Mouse (Mus musculus) skeletal muscle tissue, adult 2 months (tissue): ENCODE results near the gene Thbs4.
A peak's percentile ranks its signal among the peaks of the same experiment; 100 is the strongest.

Experiments
- DNase-seq: peaks from one replicate; pipeline ENCODE4 v3.0.0-alpha.2; 2012; ENCODE audit warnings: low read depth, low spot score

Gene Thbs4

DNA sequence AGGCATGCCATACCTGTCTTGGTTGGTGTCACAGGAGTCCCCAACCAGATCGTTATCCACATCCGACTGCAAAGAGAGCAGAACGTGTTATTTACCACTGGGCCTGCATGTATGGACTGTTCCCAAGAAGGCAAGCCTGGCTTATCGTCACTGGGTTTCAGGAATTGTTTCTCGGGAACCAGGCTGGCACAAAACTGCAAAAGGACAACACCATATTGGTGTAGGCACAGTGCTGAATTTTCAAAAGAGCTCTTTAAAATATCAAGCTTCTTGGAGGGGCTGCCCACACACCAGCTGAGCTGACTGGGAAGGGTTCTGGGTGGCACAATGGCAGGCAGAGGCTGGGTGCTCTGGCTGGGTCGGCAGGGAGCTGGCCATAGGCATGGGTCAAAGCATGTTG, 34.1 kb downstream of the Thbs4 start:
- no peak for DNase-seq

DNA sequence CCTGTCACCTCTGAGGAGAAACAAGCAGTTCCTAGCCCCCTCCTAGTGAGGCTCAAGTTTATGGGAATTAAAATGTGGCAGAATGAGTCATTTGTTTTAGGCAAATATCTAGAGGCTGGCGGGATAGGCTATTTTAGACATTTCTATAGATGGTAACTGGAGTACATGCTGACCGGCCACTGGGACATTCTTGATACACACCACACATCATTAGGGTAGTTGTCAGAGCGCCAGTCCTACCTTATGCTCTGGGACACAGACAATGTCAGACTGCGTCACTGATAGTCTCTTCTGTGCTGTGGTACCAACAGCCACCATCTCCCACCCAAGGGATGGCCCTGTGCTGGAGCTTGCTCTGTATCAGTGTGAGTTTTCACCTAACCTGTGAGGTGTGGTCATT, 35.5 kb downstream of the Thbs4 start:
- DNase-seq: no peak

DNA sequence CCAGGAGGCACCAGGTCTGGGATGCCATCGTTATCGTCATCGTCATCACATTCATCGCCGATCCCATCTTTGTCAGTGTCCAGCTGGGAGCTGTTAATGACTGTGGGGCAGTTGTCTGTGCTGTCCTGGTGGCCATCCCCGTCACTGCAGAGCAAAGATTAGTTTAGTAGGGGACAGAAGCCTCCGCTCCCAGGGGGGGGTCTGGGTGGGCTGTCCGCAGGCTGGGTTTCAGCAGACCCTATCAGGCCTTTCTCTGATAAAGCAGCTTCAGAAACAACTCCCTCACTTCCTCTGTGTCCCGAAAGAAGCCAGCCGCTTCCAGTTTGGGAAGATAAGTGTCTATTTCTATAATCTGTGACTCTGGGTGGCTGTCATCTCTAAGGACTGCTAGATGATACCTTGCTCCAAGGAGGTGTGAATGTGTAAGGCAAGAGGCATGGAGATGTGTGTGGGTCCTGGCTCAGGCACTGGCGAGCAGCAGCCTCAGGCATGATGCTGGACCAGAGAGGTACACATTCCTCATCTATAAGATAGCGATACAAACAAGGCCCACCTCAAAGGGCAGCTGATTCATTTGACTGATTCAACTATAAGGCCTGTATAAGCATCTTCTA, 36.5 kb downstream of the Thbs4 start:
- no peak for DNase-seq

DNA sequence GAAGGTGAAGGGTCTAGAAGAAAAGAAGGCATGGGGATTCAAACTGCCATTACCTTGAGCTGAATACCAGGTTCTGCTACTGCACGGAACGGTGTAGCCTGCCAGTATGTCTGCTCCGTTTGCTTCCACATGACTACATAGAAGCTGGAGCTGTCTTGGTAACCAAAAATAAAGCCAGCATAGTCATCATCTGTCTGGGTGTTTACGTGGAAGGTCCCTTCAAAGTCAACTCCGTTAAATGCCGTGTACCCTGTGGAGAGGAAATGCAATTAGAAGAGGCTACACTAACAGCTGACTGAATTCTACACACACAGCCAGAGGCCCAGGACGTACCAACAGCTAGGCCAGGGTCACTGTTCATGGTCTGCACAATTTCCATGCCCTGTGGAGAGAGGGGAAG, 39.6 kb downstream of the Thbs4 start:
- peak; percentile 61 for DNase-seq

DNA sequence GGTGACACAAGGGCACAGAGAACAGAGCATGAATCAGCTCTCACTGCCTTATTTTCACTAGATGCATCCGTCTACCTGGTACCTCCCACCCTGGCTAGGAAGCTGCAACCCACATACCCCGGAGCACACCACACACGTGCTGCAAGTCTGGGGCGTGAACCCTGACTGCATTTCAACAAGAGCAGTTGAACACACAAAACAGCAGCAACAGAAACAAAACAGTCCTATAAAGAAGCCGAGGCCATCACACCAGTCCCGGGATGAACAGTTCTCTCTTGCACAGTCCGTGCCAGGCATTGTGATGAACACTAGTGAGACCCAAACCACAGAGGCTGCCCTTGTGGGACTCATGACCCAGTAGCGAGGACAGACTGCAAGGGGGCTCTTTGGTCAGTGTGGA, 40.9 kb downstream of the Thbs4 start:
- DNase-seq: no peak

DNA sequence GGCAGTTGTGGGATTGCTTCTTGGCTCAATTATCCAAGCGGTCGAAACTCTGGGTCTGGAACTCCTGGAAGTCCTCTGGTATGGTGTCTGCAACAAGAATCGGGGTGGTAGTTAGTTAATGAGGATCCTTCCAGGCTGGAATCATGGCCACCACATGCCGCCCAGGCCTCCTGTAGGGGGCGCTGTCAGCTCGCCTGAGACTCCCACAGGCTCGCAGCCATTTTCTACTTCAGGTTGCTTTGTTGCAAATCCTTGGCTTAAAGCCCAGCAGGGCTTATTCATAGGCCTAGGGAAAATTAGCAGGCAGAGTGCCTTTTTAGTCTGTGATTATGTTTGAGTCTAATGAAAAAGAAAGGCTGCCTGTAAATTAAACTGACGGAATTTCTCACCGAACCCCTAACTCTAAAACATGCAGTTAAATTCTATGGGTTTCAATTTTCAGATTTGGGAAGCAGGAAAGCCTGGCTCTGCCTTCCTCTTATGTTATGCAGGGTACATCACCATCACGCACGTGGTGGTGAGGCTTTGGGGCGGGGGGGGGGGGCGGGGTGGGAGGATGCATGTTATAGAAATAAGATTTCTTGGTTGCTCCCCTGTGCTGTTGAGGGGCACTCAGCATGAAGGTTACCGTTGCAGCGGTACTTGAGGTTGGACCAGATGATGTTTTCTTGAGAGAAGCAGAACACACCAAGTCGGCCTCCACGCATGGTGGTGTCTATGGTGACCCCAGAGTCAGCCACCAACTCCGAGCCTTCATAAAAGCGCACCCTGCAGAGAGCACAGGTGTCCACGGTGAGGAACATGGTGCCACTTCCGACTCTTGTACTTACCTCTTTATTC, 42.7 kb downstream of the Thbs4 start:
- DNase-seq: peak; percentile 90

DNA sequence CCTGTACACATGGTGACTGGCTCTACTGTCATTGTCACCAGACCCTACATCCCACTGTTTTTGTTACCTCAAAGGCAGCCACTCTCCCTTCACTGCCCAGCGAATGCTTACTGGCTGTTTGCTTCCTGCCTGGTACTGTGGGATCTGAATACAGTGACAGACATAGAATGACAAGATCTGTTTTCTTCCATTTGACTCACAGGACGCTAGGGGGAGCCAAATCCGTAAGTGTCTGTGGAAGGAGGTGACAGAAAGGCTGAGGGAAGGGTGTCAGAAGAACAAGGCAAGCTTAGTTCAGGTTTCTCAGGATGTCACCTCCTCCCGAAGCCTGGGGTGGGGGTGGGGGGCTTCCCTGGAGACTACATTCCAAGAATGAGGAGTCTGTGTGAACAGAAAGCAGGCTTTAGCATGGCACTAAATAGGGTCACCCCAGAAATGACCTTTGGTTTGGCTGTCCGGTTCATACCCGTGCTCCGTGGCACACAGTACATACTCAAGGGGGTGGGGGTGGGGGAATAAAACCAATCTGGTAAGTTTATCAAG, 43.6 kb downstream of the Thbs4 start:
- DNase-seq: peak; percentile 78

DNA sequence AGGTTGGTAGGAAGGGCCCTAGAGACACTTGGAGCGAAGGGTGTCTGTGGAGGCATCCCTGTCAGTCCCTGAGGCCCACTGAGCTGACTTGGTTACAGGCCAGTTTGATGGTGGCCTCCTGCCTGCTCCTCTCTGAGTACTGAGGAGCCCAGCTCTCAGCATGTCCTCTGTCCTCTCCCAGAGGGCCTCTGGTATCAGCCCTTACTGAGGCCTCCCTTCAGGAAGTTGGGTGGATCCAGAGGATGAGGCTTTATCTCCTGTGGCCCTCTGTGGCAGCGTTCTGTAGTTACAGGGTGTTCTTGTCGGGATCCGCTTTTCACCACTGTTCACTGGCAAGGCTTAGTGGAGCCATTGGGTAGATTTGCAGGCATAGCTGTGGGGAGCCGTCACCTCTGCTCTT, 51.3 kb downstream of the Thbs4 start:
- no peak for DNase-seq

DNA sequence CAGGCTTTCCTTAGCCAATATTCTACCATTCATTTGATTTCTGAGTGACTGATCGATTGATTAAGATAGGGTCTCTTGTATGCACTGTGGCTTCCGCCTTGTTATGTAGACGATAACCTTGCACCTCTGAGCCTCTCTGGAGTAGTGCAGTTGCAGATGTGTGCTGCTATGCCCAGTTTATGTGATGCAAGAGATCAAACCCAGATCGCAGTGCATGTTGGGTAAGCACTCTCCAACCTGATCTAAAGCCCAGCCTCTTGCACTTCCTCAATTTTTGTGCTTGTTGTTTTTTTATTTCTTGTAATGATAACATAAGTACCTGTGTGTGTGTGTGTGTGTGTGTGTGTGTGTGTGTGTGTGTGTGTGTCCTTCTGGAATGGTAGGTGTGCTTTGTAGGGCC, 51.7 kb downstream of the Thbs4 start:
- DNase-seq: no peak

DNA sequence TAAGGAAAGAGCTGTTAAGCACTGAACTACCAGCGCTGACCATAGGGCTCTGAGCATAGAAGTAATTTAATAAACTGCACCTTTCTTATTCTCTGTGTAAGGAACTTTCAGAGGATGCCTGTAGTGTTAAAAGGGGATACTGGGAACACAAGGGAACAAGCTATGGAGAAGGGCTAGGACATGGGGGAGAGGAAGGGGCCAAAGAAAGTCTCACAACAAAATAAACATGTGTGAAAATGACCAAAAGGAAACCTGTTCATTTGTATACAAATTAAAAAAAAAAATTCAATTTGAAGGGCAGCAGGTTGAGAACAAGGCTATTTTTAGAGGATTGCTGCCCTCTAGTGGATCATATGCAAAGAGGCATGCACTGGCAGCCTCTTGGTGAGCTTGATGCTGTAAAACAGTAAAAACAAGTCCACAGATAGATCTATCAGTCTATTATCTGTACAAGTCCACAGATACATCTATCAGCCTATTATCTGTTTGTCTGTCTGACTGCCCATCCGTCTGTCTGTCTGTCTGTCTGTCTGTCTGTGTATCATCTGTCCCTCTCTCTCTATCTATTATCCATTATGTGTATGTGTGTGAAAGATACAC, 53.8 kb downstream of the Thbs4 start:
- peak; percentile 39 for DNase-seq

DNA sequence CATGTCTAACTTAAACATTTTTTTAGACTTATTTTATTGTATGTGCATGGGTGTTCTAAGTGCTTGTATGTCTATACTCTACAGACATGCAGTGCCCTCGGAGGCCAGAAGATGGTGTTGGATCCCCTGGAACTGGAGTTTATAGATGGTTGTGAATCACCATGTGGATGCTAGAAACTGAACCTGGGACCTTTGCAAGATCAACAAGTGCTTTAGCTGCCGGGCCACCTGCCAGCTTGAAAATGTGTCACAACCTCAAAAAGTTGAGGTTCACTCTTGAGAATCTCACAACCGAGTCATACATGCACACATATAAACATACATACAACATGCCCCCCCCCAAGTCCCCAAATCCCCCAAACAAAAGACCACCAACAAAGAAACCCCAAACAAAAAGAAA, 54.8 kb downstream of the Thbs4 start:
- no peak for DNase-seq

DNA sequence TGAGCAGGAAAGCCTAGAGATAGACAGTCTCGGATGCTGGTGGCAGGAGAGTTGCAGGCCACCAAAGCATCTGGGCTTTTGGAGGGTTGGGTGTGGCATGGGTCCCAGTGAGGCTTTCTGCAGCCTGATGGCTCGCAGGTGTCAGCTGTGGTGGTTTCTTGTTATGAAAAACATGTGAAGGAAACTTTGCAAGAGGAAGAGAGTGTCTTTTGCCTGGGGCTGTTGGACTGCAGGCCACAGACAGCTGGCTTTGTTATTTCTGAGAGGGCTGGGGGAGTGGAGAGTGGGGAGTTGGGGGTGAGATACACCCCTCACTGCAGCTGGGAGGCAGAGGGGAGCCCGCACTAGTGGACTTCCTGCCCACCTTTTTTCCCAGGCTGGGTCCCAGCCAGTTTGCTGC, 55.8 kb downstream of the Thbs4 start:
- no peak for DNase-seq

DNA sequence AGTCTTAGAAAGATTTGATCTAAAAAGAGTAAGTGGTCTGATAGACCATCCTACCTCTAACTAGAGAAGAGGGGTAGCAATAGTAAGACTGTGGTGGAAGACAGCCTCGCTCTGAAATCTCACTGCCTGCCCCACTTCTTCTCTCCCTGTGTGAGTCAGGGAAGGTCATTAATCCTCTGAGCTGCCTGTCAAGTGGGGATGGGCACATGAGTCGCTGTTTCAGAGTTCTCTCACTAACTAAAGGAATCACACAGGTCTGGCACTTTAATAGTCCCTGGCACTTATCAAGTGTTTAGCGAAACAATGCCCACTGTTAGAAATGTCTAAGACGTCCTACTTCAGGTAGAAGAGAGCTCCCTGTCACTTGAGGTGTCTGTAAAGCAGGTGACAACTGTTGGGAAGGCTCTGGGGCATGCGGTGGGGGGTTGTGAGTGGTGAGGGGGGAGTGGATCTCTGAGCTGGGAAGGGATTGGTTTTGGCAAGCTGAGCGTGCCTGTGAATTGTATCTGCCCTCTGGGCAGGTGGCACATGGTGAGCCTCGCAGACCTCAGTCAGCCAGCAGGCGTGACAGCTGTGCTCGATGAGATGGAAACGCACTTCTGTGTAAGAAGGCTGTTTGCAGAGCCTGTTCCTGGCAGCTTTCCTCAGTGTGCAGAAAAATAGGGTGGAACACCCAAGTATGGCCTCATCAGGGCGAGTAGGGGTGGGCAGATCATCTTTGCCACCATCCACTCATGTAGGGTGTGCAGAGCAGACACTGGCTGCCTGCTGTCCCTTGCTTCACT, 57.9 kb downstream of the Thbs4 start:
- DNase-seq: no peak

DNA sequence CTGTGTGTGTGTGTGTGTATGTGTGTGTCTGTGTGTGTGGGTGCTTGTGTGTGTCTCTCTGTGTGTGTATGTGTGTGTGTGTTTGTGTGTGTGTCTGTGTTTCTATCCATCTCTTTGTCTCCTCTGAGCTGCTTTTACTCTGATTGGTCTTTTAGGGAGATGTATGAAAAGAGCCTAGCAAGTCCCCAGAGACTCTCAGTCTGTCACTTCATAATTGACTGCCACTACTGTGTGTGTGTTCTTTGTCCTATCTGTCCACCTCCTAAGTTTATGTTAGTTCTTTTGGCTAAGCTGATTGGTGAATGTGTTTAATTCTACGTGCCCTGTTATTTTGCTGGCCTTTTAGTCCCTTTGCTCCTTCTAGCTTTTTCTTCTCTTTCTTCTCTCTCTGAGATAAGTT, 58.9 kb downstream of the Thbs4 start:
- no peak for DNase-seq

DNA sequence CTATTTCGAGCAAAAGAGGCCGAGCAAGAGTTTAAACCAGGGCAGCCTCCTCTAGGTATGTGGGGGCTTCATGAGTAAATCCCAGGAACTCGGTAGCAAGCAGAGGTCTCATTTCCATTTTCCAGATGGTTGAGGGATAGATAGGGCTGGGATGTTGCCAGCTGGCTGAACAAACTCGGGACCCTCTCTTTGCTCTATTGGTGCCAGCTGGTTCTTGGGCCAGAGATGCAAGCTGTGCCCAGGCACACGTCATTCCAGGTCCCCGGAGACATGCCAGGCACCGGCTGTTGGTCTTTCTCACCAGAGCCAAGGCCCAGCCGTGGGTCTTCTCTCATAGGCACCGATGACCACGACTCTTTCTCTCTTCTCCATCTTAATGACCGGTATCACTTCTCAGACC, 60.9 kb downstream of the Thbs4 start:
- DNase-seq: no peak

DNA sequence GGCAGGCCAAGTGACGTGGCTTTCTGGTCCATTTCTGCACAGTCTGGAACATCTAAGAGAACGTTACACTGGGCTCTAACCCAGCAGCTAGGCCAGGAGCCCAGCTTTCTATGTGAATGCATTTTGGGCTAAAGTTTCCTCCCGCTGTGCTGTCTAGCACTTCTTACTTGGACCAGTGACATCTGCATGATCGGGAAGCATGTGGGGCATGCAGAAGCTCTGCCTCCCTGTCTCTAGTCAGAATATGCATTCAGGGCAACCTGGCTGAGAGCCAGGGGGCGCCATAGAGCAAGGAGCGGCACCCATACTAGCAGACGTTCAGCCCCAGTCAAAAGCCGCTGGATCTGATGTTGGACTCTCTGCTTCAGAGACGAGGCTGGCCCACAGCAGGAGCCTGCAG, 61.4 kb downstream of the Thbs4 start:
- DNase-seq: no peak

DNA sequence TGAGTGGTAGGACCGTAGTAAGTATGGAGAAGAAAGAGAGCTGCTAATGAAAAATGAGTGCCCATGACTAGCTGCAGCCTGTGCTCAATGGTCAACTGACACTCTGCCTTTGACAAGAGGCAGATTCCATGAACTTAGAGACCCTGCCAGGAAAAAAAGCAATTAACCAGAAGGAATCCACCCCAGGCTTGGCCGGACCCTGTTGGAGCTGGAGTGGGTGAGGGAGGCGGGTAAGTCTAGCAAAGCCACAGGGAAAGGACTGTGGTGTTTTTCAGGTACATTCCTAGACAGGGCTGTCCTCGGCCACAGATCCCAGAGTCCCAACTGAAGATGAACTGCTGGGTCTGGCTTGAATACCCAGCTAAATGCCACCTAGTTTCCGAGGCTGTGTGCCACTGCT, 61.8 kb downstream of the Thbs4 start:
- DNase-seq: no peak

DNA sequence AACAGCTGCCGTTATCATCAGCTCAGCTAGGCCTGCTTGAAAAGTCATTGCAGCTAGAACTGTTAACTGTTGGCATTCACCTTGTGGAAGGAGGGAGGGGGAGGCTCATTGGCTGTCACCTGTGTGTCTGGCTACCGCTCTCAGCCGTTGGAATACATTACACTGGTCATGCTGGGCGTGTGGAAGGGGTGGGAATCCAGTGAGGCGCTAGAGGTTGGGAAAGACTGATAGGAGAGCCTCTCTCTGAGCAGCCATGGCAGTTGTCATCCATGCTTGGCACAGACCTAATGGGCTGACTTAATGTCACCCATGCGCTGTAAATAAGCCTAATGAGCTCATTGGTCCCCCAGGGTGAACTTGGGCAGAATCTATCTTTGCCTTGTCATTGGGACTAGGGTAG, 62.8 kb downstream of the Thbs4 start:
- DNase-seq: no peak

DNA sequence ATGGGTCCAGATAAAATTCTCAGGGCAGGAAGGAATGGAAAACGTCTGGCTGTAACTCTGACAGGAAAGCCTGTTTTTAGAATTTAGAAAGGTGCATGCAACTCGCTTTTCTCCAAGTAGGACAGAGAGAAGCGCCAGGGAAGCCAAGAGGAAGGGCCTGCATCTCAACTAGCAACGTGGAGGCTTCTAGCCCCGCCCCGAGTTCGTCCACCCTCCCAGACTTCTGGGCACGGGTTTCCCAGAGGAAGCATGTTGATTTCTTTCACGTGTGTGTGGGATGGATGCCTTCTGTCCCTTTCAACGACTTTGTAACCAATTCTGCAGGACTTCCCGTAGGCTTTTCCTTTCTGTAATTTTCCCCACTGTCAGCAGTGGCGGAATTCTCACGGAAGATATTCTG, 64.8 kb downstream of the Thbs4 start:
- DNase-seq: no peak

DNA sequence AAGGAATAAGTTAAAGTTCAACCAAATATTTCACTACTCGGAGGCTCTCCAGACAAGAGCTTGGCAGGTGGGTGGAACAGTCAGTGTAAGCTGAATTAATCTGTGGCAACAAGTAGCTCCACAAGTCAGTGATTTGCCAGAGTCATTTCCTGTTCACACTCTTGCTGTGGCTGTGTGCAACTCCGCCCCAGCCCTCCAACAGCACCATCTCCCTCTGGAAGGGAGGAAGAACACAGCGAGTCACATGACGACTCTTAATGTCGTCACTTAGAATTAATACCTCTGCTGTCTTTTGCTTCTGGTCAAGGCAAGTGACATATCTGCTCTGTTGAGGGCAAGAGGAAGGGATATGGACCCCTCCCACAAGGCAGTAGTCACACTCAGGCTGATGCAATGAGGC, 72.2 kb downstream of the Thbs4 start:
- DNase-seq: no peak

DNA sequence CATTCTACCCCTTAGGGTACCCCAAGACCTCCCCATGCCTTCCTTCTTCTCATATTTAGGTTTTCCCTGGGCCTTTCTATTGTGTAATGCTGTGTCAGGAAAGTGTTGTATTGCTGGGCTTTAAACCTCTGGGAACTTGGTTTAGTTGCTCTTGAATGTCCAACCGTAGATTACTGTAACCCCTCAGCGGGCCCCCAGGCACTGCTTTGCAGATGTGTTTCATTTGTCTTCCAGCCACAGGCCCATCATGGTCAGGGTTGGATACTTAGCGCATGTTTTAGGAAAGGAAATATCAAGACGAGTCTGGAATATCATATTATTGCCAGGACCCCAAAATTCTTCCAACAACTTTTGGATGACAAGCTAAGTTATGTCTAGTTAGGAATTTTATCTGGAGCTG, 73.6 kb downstream of the Thbs4 start:
- no peak for DNase-seq
